Mouse (Mus musculus): ENCODE measurements at regions not wholly inside any gene's neighbourhood (a gene's known extent, or its start where the extent isn't known, plus 50 kb on each side); places are given as distances from the start of the nearest gene placed in this dataset.

DNA sequence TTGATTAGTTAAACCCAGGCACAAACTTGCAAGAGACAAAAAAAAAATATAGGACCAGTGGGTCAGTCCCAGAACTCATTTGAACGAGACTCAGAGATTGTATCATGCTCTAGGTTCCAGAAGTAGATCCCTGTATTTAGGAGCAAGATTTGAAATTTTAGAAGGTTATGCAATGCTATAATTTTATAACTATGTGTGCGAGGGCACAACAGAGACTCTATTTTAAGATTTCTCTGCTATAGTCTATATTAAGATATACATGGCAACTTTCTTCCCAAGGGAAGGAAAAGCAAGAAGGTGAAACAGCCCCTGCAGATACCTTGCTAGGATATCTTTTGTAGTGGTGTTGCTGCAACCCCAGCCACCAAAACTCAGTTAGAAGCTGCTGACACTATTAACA is 55.7 kb downstream of the Otor start:
- DNase-seq: no peak

DNA sequence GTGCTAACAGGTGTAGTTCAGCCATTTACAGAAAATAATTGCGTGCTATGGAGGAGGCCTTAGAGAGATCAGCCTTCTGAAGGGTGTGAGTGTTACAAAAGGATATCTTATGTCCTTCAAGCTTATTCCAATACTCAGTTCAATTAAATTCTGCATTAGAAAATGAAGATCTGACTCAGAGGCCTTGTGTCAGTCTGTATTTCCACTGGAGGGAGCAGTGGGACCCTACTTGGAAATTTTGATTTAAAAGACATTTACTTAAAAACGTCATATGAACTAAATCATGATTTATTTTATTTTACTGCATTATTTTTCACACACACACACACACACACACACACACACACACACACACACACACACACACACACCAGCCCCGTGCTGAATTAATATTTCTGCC is 70.9 kb downstream of the Otor start:
- no peak for DNase-seq

DNA sequence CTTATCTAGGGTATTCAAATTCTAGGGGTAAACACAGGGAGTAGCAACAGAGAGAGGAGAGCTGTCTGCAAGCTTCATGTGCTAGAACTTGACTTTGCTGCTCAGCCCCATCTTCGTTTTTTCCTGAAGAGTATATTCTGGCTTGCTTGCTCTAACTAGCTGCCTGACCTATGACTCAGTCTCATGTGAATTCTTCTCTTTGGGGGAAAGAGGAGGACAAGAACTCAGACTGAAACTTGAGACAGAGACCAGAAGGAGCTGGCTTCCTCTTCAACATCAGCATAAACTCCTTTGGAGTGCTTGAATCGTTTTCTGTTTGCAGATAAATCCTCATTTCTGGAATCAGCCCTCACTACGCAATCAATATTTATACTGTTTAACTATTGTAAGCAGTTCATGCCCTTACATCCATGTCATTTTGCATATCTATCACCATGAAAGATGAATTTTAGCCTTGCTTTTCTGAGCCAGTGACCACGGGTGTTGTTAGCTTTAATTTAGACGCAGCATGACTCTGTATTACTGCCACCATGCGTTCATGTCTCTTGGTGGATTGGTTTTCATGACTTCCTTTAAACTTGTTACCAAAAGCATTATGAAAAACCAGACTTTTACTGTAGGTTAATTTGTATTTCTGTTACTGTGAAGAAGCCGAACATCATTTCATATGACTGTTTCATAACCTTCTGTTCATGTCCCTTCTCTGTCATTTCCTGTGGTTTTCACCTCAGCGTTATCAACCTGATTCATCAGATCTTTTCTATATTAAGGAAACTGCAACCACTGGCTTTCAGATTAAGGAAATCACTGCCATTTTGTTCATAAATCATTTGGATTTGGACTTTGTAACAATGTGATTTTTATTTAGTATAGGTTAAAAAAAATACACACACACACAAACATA is 86.1 kb downstream of the Otor start:
- DNase-seq: no peak

DNA sequence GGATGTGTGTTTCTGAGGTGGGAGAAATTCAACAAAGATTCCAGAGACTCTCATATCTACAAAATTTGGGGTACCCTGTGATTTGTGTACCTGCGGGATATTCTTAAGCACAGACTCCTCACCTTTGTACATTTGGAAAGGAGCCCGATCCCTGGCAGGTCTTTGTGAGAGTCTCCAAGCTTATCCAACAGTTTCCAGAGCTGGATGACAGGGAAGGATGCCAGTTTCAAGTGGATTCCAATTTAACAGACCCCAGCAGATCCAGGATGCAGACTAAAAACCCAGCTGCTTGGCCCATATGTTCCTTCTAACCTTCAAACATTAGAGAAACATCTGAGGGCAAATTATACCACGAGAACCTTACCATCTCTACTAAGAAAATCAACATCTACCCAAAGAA is 88.5 kb downstream of the Otor start:
- DNase-seq: no peak

DNA sequence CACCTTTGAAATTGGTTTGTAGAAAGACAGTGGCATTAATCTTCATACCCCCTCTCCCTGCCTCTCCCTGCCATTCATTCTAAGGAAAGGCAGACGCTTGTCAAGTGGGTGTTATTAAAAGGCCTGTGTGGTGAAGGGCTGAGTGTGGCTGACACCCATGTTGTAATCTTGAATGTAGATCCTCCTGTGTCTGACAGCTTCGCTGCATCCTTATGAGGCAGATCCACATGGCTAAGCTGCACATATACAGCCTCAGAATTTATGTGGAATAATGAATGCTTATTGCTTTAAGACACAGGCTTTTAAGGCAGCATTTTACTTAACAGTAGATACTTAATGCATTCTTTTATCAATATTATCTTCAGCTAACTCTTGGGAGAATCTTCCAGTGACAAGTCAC is 92.4 kb downstream of the Otor start:
- no peak for DNase-seq

DNA sequence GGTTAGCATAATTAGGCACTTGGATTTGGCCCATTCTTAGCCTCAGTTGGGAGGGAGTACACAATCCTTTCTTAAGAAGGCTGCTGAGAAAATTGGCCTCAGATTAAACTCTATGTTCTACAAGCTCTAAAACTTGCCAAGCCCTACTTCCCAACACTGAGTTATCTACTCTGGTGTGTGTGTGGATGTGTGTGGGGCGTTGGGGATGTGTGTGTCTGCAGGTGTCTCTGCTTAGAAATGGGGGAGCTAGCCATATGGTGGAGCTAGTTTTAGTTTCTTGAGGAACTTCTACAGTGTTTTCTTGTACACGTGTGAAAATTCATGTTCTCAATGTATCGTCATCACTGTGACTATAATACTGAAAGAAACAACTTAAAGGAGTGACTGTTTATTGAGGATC is 106.3 kb downstream of the Otor start:
- DNase-seq: no peak

DNA sequence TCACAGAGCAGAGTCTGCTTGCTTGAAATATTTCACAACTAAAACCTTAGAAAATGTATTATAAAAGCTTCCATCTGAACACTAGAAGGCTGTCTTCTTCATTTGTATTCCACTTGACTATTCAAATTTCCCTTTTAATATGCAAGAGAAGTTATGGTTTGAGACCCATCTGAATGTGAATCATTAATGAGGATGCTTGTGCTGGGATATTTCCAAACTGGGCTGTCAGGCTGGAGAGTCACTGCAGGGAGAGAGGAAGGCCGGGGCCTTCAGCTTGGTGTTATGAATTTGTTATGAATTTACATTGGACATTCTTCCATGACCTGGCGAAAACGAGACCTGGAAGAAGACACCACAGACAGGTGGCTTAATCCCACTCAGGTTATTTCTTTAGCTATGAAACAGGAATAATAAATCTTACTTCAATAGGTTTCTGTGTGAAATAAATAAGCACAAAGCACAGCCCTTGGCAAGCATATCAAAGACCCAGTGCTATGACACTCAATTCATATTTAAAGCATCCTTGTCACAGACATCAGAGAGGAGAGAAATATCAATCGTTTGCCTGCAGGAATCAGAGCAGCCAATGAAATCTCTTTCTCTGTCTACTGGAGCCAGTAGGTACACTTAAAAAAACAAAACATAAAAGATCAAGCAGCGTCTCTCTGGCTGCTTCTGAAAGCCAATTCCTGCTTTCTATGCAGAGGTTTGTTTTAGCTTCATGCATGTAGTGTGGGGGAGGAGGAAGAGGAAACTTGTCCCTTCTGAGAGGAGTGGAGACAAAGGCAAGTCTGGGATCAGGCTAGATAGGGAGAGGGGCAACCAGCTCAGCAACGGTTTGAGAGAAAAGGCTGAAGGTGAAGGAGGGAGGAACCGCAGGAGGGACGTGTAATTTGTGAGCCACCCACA is 114.2 kb downstream of the Otor start:
- DNase-seq: no peak

DNA sequence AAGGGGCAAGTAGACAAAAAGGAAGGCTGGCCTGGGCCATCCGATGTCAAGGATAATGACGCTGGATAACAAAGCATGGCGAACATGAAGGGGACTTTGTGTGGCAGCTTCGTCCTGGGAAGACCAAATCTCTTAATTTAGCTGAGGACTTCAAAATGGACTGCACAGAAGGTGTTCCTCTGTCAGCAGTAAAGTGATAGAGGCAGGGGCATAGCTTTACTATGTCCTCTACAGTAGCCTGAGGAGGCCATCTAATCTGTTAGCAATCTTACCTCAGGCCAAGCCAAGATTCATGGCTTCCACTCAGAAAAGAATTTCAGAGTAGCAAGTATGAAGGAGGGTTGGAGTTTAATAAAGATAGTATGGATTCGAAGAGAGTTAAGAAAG is 114.9 kb downstream of the Otor start:
- DNase-seq: no peak

DNA sequence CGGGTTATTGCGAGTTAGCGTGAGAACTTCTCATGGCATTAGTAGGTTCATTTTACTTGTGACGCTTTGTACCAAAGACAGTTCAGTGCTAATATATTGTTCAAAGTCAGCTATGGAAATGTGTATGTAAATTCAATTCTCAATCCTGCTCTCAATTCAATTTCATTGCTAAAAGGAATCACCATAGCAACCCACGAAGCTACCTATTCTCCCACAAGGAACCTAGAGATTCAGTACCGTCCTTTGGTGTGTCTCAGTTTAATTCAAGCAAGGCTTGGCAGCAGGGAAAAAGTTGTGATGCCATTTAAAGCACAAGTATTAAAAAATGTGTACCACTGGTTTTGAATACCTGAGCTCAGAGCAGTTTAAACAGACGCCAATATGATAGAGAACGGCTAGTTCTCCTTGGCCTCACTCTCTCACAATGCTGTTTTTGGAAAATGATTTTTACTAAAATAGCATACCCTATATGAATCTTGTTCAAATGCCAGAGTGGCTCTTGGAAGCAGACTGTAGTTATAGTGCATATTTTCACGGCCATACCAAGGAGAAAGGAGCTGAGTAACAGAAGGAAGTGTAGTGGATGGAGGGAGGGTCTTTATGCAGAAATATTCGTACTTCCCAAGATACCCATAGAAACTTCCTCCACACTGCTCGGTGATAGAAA is 121.4 kb downstream of the Otor start:
- no peak for DNase-seq

DNA sequence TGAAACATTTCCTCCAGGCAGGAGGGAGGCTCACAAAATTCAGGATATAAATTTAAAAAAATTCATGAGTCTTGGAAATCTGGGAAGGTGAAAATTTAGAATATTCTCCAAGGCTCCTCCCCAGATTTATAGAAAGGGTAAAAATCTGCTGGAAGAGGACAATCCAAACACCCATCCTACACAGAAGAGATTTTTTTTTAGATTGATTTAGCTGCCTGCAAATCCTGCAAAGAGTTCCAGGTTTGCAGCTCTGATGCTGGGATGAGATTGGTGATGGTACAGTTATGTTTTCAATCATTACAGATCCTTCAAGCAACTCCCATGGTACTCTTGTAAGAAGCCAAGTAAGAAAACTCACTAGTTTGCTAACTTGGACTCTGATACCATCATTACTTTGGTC is 127.8 kb downstream of the Otor start:
- no peak for DNase-seq

DNA sequence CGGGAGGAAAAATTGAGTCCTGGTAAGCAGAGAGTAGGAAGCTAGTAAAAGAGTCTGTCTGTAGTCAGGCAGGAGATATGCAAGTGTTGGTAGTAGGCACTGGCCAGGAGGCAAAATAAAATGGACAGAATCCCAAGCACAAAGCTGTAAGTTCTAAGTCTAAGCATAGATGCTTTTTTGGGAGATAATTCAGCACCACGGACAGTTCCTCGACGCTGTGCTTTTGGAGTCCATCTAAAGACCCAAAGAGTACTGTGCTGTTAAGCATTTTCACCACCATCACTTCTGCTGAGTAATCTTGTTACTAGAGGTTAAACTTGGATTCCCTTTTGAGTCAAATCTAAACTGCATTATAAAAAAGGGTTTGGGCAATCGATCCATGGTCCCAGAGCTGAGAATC is 128.9 kb downstream of the Otor start:
- peak; percentile 50 for DNase-seq

DNA sequence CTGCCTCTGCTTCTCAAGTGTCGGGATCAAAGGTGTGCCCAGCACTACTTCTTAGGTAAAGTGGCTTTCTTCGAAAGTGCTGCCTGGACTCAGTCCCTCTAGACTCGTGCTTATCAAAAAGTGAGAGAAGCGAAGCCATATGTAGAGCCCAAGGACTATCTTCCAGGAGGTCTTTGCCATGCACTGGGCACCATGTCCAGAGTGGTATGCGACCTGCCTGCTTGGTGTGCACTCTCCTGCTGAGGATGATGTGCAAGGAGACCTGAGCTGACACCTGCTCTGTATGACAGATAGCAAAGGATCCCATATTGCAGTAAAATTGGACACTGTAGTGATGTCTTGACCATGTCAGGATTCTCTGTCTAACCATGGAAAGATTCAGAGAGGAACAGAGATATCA is 139.0 kb downstream of the Otor start:
- no peak for DNase-seq

DNA sequence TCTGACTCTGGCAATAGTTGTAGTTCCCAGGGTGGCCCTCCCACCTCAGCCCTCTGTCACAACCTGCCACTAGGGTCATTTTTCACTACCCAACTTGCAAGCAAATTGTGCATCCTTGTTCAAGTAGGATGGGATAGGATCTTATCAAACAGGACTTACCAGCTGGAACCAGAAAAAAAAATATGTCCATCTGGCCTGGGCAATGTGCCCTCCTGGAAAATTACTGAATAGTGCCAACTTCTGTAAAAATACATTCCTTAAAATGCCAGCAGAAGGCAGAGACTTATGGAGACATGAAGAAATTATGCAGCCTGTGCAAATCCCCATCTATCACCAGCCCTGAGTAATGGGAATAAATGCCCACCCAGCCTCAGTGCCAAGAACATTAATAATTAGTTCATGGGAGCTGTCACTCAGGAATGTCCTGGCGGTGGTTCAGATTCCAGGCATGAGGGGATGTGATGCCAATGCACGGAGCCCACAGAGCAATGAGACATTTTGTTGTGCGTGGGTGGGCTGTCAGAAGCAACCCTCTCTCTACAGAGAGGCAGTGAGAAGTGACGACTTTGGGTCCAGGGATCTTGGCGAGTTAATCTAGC is 139.6 kb downstream of the Otor start:
- DNase-seq: peak; percentile 6

DNA sequence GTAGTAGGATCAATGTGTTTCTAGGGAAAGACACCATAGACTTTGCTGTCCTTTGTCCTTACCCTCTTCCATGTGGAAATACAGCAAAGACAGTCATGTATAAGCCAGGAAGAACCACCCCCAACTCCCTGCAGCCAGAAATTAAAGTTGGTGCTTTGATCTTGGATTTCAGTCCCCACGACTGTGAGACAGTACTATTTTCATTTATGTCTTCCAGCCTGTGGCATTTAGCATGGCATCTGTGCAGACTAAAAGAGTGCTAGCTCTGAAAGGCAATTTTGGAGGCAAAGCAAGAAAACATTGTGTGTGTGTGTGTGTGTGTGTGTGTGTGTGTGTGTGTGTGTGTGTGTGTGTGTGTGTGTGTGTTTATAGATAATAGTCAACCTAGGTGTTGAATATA is 144.1 kb downstream of the Otor start:
- no peak for DNase-seq

DNA sequence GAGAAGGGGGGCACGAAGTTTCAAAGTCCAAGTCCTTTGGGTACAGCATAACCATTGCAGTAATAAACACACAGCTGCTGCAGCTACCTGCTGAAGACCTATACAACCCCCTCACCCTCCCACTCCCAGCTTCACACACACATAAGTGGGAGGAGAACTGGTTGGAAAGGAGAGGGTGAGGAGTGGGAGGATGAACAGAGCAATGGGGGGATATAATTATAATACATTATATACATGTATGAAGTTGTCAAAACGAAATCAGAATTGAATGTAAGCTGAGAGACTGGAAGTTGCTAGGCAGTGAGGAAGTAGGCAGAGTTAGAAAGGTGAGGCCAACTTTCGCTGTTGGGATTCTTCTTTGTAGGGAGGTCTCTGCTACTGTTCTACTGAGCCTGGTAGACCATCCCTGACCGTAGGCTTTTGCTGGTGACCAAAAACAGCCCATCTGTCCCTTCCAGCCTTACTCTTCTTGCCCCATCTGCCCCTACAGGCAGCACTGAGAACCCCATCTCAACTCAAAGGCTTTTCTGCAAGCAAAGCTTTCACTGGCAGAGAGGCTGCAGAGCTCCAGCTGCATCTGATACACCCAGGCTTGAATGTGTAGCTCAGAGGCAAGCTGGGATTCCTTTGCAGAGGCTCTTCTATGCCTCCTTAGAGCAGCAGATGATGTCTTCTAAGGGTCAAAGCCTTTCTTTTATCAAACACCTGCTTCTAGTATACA is 146.3 kb downstream of the Otor start:
- no peak for DNase-seq

DNA sequence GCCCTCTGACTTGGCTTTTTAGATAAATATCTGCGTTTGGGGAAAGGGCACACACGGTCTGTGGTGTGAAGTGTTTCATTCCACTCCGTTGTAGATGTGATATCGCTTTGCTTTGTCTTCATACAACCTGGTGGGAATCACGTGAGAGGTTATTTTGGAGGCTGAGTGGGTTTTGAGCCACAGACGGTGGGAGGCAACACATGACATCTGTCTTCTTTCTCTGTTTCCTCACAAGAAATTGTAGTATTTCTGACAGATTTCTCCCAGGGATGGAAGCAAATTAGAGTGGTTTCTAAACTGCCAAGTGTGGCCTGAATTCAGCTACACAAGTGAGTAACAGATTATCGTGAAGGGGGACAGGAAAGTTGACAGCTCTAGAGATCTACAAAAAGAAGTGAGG is 155.5 kb downstream of the Otor start:
- DNase-seq: no peak

DNA sequence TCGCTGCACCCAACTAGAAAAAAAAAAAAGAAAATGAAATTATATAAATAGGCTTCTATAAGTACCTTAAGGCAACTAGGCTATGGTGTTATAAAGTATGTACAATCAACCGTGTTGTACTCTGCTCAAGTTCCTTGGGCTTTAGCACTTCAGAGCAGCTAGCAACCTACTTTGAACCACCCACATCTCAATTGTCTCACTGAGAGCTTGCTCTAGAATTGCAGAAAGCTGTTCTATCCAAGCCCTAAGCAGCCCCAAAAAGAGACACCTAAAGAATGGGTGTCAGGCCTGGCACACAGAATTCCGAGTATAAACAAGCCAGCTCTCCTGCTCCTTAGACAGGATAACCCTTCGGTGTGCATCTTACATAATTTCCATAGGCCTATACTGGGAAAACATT is 162.0 kb downstream of the Otor start:
- no peak for DNase-seq

DNA sequence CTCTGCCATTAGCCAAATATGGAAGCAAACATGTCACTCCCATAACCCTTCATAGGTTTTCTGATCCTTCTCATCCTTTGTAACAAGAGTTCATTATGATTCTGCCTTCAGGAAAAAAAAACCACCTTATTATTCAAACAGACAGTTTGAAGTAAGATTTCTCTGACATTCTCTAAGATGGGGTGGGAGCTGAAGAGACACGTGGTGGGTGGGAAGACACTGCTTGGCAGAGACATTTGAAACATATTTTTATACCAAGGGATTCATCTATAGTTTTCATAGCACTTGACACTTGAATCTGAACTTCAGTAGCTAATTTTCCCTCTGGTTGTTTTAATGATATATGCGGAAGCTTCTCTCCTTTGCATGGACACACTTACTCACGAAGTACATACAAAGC is 165.5 kb downstream of the Otor start:
- DNase-seq: no peak

DNA sequence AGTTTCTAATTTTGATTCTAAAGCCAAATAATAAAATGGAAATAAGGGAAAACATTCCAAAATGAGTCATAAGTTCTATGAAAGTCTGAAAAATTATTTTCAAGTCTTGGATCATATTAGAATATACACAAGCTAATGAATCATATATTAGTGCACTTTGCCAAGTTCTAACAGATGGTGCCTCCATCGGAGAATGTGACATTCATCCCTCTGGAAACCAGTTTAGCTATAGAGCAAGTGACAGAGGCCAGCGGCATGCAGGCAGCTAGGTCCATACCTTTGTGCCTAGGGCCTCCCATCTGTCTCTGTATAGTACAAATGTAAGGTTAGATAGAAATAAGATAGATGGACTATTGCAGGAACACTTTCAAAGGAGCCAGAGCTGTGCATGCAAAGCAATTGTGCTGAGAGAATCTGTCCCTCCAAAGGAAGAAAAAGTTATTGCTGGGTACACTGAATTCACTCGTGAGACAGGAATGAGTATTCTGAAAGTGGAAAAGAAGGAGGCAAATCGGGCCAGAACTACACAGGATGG is 167.9 kb downstream of the Otor start:
- no peak for DNase-seq

DNA sequence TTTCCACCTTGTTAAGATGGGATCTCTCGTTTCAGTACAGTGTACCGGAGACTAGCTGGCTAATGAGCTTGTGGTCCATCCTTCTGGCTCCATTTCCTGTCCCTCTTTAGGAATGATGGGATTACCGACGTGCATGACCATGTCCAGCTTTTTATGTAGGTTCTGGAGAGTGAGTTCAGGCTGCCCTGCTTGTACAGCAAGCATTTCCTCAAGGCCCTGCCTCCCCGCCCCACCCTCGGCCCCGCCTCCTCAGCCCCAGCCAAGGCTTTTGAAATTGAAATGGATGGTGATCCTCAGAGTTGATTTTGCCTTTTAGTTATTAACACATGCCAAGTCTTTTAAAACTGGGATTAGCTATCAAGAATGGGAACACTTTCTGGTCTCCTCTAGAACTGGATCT is 190.8 kb downstream of the Otor start:
- no peak for DNase-seq

DNA sequence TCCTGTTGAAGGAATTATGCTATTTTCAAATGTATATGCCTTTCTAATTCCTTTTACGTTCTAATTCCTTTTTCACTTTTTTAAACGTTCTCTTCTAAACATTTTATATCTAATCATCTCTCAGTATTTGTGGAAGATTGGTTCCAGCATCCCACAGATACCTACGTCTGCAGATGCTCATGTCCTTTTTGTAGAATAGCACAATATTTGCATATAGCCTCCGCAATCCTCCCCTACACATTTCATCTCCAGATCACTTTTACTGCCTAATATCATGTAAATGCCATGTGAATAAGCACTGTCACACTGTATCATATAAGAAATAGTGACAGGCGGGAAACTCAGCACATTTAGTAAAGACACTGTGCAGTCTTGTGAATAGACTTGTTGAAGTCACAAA is 192.6 kb downstream of the Otor start:
- DNase-seq: no peak
